Mouse (Mus musculus): ENCODE data around the gene Scd4.
A peak's percentile ranks its signal among the peaks of the same experiment; 100 is the strongest.

The Scd4 gene

GRCm38 (mm10) chr19:44379090-44379489 is 46.2 kb downstream of the Scd4 start:
- DNase-seq (ENCODE audit: low spot score) = no peak

- no peak for DNase-seq (ENCODE audit: low spot score)
These were observed 47.2 kb downstream of the Scd4 start for GRCm38 (mm10) chr19:44380065-44380464.

GRCm38 (mm10) chr19:44382682-44383321 is 49.9 kb downstream of the Scd4 start:
- DNase-seq (ENCODE audit: low spot score) = no peak

GRCm38 (mm10) chr19:44385887-44386498 is 53.1 kb downstream of the Scd4 start:
- no peak for DNase-seq (ENCODE audit: low spot score)

- no peak for DNase-seq (ENCODE audit: low spot score)
These were observed 54.3 kb downstream of the Scd4 start for GRCm38 (mm10) chr19:44387089-44387671.

DNA sequence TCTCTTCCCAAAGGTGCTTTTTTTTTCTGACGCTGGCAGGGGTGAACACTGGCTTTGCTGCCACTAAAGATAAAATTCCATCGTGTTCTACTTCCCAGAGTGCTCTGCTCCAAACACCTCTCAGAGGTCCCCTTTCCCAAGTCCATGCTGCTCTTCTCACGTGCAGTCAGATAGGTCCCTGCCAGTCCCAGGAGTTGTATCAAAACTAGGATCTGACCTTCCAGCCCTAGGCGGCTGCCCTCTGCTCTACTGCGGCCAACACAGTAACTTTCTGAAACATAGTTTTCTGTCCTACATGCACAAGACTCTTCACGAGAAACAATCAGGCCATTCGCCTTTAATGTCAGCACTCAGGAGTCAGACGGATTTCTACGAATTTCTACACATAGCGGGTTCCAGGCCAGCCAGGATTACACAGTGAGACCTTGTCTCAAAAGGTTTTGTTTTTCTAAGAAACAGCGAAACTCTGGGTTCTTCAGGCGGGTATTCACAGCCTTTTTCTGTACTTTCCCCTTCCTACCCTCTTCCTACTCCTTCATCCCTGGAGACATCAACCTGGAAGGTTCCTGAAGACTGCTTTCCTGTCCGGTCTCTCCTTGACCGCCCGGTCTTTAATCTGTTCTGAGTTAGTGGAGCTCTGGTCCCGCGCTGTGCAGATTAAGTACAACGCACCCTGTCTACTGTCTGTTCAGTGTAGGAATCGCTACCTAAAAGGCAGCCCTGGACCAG is 55.0 kb downstream of the Scd4 start:
- no peak for DNase-seq (ENCODE audit: low spot score)

DNA sequence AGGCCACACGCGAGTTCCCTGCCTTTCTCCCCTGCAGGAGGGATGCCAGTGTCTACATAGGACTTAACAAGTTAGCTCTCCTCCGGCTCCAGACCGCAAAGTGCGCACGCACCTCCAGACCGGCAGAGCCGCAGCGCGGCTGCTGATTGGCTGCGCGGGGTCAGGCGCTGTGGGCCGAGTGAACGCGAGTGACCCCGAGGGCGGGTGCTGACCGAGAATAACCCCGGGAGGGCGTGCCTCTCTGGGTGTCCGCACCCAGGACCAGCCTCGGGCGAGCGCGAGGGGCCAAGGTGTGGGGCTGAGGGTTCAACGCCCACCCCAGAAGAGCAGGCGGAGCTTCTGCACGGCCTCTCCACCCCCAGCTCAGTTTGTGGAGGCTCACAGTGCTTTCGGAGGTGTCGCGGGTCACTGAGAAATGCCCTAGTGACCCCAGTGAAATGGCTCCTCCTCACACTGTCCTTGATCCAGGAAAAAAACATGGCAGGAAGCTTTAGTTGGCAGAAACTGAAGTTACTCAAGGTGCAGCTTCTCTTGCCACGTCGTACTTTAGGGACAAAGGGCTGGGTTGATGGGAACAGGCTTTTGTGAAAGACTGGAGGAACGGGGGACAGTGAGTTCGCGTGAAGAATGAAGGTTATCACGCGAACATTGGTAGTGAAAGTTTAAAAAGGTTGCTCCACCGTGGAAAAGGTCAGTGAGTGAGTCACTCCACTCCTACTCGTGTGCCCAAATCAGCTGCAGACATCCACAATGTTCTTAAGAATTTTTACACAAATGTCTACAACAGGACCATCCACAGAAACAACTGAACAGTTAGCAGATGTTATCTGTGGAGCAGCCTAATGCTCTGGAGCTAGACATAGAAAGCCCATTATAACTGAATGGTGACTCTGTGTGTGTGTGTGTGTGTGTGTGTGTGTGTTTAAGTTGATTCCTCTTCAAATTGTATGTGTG is 55.9 kb downstream of the Scd4 start:
- peak; percentile 83 for DNase-seq (ENCODE audit: low spot score)

DNA sequence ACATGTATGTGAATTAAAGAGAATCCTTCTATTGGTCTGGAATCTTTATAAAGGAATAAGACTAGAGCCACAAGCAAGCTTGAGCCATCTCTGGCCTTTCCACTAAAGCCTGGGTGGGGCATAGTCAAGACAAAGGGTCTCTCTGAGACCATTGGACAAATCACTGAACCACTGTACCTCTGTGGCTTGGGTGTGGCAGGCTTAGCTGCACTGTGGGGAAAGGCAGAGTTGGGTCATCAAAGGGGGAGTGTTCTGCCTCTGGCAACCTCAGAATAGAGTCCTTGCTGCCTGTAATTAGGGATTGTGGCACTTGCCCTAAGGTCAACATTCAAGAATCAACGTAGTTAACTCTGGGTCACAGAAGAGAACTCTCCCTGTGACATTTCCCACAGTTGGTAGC is 56.6 kb downstream of the Scd4 start:
- DNase-seq (ENCODE audit: low spot score) = no peak

GRCm38 (mm10) chr19:44391856-44392255 is 59.0 kb downstream of the Scd4 start:
- DNase-seq (ENCODE audit: low spot score) = no peak

DNA sequence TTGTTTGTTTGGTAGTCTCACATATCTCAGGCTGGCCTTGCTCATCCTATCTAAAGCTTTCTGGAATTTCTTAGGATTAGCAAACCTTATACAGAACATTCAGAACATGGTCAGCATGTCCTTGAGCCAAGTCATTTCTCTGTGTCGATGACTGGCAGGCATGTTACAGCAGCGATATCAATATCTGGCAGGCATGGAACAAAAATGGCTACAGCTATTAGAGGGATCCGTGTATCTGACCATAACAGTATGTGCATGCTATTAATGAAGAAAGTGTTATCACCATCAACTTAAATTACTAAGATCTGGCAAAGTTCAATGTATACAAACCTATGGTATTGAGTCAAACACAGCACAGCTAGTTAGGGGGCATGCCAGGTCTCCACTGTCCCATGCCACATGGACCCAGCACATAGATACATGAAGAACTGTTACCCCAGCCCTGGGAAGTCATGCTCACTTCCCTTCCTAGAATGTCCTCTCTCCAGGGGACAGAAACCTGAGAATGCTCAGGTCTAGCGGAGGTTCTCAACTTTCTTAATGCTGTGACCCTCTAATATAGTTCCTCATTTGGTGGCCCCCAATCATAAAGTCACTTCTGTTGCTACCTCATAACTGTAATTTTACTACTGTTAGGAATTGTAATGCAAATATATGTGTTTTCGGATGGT is 59.6 kb downstream of the Scd4 start:
- DNase-seq (ENCODE audit: low spot score) = no peak

DNA sequence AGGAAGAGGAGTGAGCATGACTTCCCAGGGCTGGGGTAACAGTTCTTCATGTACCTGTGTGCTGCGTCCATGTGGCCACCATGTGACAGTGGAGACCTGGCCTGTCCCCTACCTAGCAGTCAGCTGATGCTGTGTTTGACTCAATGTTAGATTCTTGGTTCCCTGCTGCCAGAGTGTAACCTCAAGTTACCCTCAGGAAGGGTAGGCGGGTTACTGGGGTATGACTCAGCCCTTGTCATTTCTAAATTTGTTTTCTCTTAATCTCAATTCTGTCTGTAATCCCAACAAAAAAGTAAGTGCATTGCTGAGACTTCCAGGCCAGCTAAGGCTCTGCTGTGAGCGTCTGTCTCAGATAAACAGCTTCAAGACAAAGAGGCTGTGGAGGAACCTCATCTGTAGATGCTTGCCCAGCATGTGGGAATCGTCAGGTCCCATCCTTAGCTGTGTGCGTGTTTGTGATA is 61.1 kb downstream of the Scd4 start:
- no peak for DNase-seq (ENCODE audit: low spot score)

- DNase-seq (ENCODE audit: low spot score) = no peak
These were observed 62.1 kb downstream of the Scd4 start for GRCm38 (mm10) chr19:44394972-44395371.
